Mouse (Mus musculus) central nervous system, embryonic 11.5 days (tissue): ENCODE measurements around the gene Orai2. TPM values are rescaled to one million over a fixed set of nuclear protein-coding genes. Genes with fewer than 3 reads are reported as not detected.

Experiments
- polyA plus RNA-seq: library from polyadenylated mRNA; depleted of rRNA; stranded (reverse); fragments of >200 nt; gene quantifications from 2 replicates; pipeline ENCODE4 v1.2.3, GENCODE M21; 2012; rRNA removed

The Orai2 gene
- 11.4 and 12.2 TPM in 2 replicates for polyA plus RNA-seq

DNA sequence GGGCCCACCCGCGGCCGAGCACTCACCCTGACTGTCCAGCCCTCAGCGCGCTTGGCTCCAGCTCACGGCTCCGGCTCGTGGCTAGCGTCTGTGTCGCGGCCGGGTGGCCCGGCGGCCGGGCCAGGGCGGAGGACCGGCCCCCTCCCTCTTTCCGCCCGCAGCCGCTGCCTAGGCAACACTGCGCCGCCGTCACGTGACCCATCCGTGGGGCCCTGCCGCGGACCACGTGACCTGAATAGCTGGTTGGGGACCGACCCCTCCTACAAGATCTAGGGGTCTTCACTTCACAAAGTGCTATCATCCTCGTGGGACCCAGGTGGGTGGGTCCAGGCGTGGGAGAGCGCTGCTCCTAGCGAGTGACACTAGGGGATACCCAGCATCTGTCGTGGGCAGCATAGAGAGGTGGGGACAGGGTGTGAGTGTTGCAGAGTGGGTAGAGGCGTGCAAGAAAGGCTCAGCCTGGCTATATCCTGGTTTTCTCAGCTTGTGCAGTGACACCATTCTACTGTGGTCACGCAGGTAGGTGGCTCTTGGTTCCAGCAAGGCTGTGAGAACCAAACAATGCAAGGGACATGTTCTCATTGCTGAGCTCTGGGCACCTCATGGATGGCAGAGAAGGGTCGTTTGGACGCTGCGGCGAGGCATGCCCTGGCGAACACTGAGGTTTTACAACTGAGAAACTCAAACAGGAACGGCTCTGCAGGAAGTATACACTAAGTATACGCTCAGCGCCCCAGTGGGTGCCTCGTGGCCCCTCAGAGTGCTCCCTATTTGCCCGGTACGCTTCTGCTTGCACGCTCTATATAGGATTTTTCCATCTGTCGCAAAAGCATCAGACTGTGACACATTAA is at the start of gene Orai2:
Gene Orai2 (minus strand): TSS at position 202 of the 851 bp plus-strand sequence.

GRCm38 (mm10) chr5:136198474-136199391 is 28.2 kb upstream of the Orai2 start, which contains the start of gene Prkrip1:
TSS of gene Prkrip1 (minus strand) at chr5:136198963.

DNA sequence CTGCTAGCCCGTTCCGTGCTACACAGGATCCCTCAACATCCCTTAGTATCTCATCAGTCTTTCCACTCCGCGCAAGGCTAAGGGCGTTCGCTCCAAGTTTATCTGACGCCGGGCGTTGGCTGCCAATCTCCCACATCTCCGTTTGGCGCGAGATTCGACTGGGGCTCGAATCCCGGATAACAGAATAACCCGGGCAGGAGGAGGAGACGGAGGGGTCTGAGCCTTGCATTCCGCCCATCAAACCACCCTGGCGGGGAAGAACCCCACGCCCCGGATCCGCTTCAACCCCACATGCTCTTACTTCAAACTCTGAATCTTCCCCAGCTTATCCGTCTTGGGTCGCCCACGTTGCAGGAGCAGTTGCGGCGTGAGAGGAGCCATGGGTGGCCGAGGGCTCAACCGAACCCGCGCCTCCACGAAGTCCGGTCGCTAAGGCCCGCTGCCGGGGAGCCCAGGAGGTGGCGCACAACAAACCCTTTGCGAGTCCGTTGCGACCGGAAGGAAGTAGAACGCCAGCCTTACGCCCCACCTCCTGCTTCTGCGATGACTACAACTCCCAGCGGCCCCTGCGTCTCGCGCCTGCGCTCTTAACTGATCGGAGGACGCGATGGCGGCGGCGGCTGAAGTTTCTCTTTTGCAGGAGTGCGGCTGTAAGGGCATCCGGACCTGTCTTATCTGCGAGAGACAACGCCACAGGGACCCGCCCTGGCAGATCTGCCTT is 34.8 kb downstream of the Orai2 start, which contains the start of the genes Lrwd1 and Alkbh4:
Gene Lrwd1 (minus strand): TSS at position 504 of the 721 bp plus-strand sequence.
Gene Alkbh4 (plus strand): TSS at position 576 of the 721 bp plus-strand sequence.

GRCm38 (mm10) chr5:136115891-136116783 is 54.4 kb downstream of the Orai2 start, which contains the start of gene Polr2j:
TSS of gene Polr2j (plus strand) at chr5:136116631.

Other genes with a start within 250 kb of the Orai2 start
- gene Ywhag, start 236.1 kb downstream of the Orai2 start, polyA plus RNA-seq: 154 and 188 TPM in 2 replicates
- 1.3 and 4.9 TPM in 2 replicates for gene Ssc4d, start 196.2 kb downstream of the Orai2 start, polyA plus RNA-seq
- 0.09 and 0.10 TPM in 2 replicates for gene Zp3, start 190.6 kb downstream of the Orai2 start, polyA plus RNA-seq
- gene Dtx2, start 175.9 kb downstream of the Orai2 start, polyA plus RNA-seq: 17.9 and 23.2 TPM in 2 replicates
- gene Upk3b, start 132.2 kb downstream of the Orai2 start, polyA plus RNA-seq: 1.2 and 5.9 TPM in 2 replicates
- gene Upk3bl, start 116.2 kb downstream of the Orai2 start, polyA plus RNA-seq: 0.40 and 1.4 TPM in 2 replicates
- 9.6 and 11.6 TPM in 2 replicates for gene Rasa4, start 86.8 kb downstream of the Orai2 start, polyA plus RNA-seq
- 60.6 and 156 TPM in 2 replicates for gene Polr2j, start 54.1 kb downstream of the Orai2 start, polyA plus RNA-seq
- 57.3 and 57.6 TPM in 2 replicates for gene Lrwd1, start 34.6 kb downstream of the Orai2 start, polyA plus RNA-seq
- gene Alkbh4, start 34.6 kb downstream of the Orai2 start, polyA plus RNA-seq: 18.0 and 18.6 TPM in 2 replicates
- gene Prkrip1, start 28.2 kb upstream of the Orai2 start, polyA plus RNA-seq: 55.9 and 83.2 TPM in 2 replicates
- gene Sh2b2, start 75.8 kb upstream of the Orai2 start, polyA plus RNA-seq: 16.6 and 22.4 TPM in 2 replicates